Mouse (Mus musculus) limb, embryonic 15.5 days (tissue): Measurements from ENCODE around the gene Fto. TPM values are rescaled to one million over a fixed set of nuclear protein-coding genes. Genes with fewer than 3 reads are reported as not detected.
A peak's percentile ranks its signal among the peaks of the same experiment; 100 is the strongest.

ENCODE experiments used
- ATAC-seq: fragments of 200-750 bp; cut with Nextera tagmentation; 2 replicates; pipeline ENCODE4 v1.8.0; 2017; ENCODE audit warnings: low read depth, moderate TSS enrichment; ENCODE audit not compliant: insufficient number of reproducible peaks, low FRiP score, low TSS enrichment
- H3K27ac ChIP-seq: fragments of 300-500 bp; sonication (generic); 2 replicates; pipeline ENCODE4 v1.5.1; 2015; ENCODE audit warnings: moderate library complexity, mild to moderate bottlenecking, inconsistent platforms
- H3K27me3 ChIP-seq: fragments of 300-500 bp; sonication (generic); 2 replicates; pipeline ENCODE4 v1.6.1; 2015; ENCODE audit warnings: inconsistent platforms
- H3K36me3 ChIP-seq: fragments of 300-500 bp; sonication (generic); 2 replicates; pipeline ENCODE4 v1.6.1; 2015; ENCODE audit warnings: inconsistent platforms
- H3K4me1 ChIP-seq: fragments of 300-500 bp; sonication (generic); 2 replicates; pipeline ENCODE4 v1.6.1; 2015; ENCODE audit warnings: inconsistent platforms
- H3K4me2 ChIP-seq: fragments of 300-500 bp; sonication (generic); 2 replicates; pipeline ENCODE4 v1.6.1; 2015; ENCODE audit warnings: mild to moderate bottlenecking, inconsistent platforms
- H3K4me3 ChIP-seq: fragments of 300-500 bp; sonication (generic); 2 replicates; pipeline ENCODE4 v1.5.1; 2015; ENCODE audit warnings: mild to moderate bottlenecking, inconsistent platforms
- H3K9ac ChIP-seq: fragments of 300-500 bp; sonication (generic); 2 replicates; pipeline ENCODE4 v1.6.1; 2015; ENCODE audit warnings: inconsistent platforms
- H3K9me3 ChIP-seq: fragments of 300-500 bp; sonication (generic); 2 replicates; pipeline ENCODE4 v1.6.1; 2016; ENCODE audit warnings: inconsistent platforms
- WGBS: fragments of 180-500 bp; shearing (Covaris S2); methylation state at CpG from one replicate; pipeline ENCODE4 v1.1.7; 2015; 5-methylcytosine and 5-hydroxymethylcytosine counted together
- polyA plus RNA-seq: library from polyadenylated mRNA; unstranded; fragments of >200 nt; fragmentation: Nextera tagmentation; extraction: Ambion mirVana; gene quantifications from 2 replicates; pipeline ENCODE4 v1.2.1, GENCODE M21; 2015

Gene Fto
- polyA plus RNA-seq, 1 experiment from 2014 or later, result 97.1 TPM

DNA sequence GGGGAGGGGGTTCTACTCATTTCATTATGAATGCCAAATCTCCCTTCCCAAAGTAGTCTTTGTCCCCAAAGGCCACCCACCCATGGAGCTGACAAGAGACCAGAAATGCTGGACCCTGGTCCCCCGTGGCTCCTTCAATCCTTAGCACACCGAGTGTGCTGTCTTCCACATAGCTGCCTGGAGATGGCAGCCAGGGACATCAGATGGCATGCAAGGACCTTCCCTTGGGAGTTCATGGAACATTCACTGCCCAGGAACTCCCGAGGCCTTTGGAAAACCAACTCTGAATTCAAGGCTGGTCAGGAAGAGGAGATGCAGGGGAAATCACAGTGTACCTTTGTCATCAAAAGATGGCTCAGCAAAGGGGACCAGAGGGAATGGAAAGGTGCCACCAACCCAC is 372.1 kb downstream of the Fto start:
- H3K4me2 ChIP-seq, result no peak overlapping the region
- H3K9ac ChIP-seq, result no peak overlapping the region
- ATAC-seq, result no peak
- H3K9me3 ChIP-seq, result no peaks in the 10 kb centered on the region
- no peaks in the 10 kb centered on the region for H3K4me1 ChIP-seq
- H3K27me3 ChIP-seq, result peaks cover 71% of the 10 kb centered on the region
- H3K27ac ChIP-seq, result no peak overlapping the region
- H3K36me3 ChIP-seq, result no peaks in the 10 kb centered on the region
- 49% methylated on average over 3 of the region's 3 CpGs for WGBS
- no peak overlapping the region for H3K4me3 ChIP-seq

- H3K4me2 ChIP-seq, result no peak overlapping the region
- no peak overlapping the region for H3K9ac ChIP-seq
- H3K4me1 ChIP-seq, result no peaks in the 10 kb centered on the region
- H3K9me3 ChIP-seq, result no peaks in the 10 kb centered on the region
- peaks cover 41% of the 10 kb centered on the region for H3K27me3 ChIP-seq
- H3K4me3 ChIP-seq, result no peak overlapping the region
- no peak for ATAC-seq
- WGBS, result 14% methylated on average over 15 of the region's 15 CpGs
- no peaks in the 10 kb centered on the region for H3K36me3 ChIP-seq
- no peak overlapping the region for H3K27ac ChIP-seq
Measured at GRCm38 (mm10) chr8:91692056-91692721, 378.9 kb downstream of the Fto start.

GRCm38 (mm10) chr8:91706533-91706932 is 393.2 kb downstream of the Fto start:
- no peaks in the 10 kb centered on the region for H3K9me3 ChIP-seq
- ATAC-seq, result no peak
- H3K27me3 ChIP-seq, result peaks cover 63% of the 10 kb centered on the region
- no peaks in the 10 kb centered on the region for H3K36me3 ChIP-seq
- no peak overlapping the region for H3K4me2 ChIP-seq
- no peak overlapping the region for H3K4me3 ChIP-seq
- WGBS, result 81% methylated on average over 5 of the region's 5 CpGs
- H3K9ac ChIP-seq, result no peak overlapping the region
- H3K27ac ChIP-seq, result no peak overlapping the region
- no peaks in the 10 kb centered on the region for H3K4me1 ChIP-seq

DNA sequence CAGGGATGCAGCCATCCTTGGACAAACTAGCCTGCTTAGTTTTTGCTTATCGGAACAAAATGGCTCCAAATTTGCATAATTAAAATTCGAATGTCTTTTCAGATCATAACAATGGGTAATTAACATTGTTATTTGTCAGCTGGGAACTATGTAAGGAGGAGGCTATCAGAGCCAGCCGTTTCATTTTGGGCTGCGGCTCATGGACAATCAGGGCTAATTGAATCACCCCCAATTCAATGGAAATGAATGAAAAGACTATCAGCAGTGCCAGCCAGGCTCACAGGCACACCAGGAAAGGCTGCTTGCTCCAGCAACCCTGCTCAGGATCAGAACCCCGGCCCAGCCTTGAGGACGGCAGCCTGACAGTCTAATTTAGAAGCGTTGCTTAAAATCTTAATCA is 395.3 kb downstream of the Fto start:
- Histone ChIP-seq H3K27me3 (peaks cover 74% of the 10 kb centered on the region), H3K4me1 (peaks cover 10% of the 10 kb centered on the region), H3K27ac (no peak overlapping the region), H3K9me3 (no peaks in the 10 kb centered on the region), H3K4me2 (no peak overlapping the region), H3K4me3 (no peak overlapping the region), H3K9ac (no peak overlapping the region), H3K36me3 (no peaks in the 10 kb centered on the region)
- no peak for ATAC-seq
- whole genome bisulfite sequencing, result 76% methylated on average over 7 of the region's 7 CpGs

- Histone ChIP-seq H3K4me3 (no peak overlapping the region), H3K27me3 (peaks cover 74% of the 10 kb centered on the region), H3K9me3 (no peaks in the 10 kb centered on the region), H3K27ac (no peak overlapping the region), H3K4me2 (no peak overlapping the region), H3K9ac (no peak overlapping the region), H3K36me3 (no peaks in the 10 kb centered on the region), H3K4me1 (peaks cover 12% of the 10 kb centered on the region)
- ATAC-seq, result no peak
- WGBS, result 19% methylated on average over 7 of the region's 7 CpGs
Measured at GRCm38 (mm10) chr8:91709768-91710167, 396.4 kb downstream of the Fto start.

DNA sequence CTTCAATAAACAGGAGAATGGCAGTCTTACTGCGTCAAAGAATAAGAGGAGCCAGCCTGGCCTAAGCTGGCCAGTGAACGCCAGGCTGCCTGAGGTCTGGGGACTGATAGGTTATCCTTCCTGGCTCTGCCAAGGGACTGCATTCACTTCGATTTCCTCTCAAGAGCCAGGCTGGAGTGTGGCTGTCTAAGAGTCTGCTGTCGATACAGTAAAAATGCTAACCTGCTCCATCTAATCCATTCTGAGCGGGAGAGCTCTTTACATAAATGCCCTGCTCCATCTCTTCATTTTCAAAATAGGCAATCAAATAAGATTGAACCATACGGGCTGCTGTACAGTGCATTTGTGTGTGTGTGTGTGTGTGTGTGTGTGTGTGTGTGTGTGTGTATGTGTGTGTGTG is 397.9 kb downstream of the Fto start:
- no peak overlapping the region for H3K9ac ChIP-seq
- peaks cover 15% of the 10 kb centered on the region for H3K4me1 ChIP-seq
- no peak for ATAC-seq
- no peak overlapping the region for H3K4me3 ChIP-seq
- no peak overlapping the region for H3K27ac ChIP-seq
- WGBS, result 48% methylated on average over 6 of the region's 6 CpGs
- peaks cover 80% of the 10 kb centered on the region for H3K27me3 ChIP-seq
- H3K9me3 ChIP-seq, result no peaks in the 10 kb centered on the region
- no peaks in the 10 kb centered on the region for H3K36me3 ChIP-seq
- H3K4me2 ChIP-seq, result no peak overlapping the region

DNA sequence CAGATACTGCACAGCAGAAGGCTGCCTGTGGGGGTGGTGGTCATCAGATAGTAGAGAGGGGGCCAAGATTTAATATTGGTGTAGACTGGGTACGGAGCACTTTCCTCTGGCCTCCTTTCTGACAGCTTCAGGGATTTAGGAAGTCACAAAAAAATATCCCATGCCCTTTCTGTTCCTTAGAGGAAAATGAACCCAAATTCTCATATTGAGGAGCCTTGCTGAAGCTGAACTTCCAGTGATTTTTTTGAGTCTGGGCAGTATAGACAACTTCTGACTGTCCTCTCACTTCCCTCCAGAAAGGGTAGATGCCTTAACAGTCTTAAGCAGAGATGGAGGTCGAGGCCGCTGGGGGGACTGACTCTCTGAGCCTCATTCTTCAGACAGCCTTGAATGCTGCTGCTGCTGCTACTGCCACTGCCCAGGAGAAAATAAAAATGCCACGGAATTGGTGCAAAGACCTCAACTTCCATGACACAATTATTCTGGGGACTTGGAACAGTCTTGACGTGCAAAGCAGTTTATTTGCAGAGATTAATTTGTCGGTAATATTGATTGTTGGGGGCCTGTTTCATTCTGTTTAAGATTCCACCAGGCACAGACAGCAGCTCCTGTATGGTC is 398.8 kb downstream of the Fto start:
- peaks cover 82% of the 10 kb centered on the region for H3K27me3 ChIP-seq
- H3K4me2 ChIP-seq, result no peak overlapping the region
- ATAC-seq, result no peak
- H3K36me3 ChIP-seq, result no peaks in the 10 kb centered on the region
- H3K9me3 ChIP-seq, result no peaks in the 10 kb centered on the region
- no peak overlapping the region for H3K4me3 ChIP-seq
- no peak overlapping the region for H3K9ac ChIP-seq
- 25% methylated on average over 6 of the region's 6 CpGs for WGBS
- peaks cover 15% of the 10 kb centered on the region for H3K4me1 ChIP-seq
- no peak overlapping the region for H3K27ac ChIP-seq

- Histone ChIP-seq H3K36me3 (no peaks in the 10 kb centered on the region), H3K27ac (no peak overlapping the region), H3K27me3 (peaks cover 86% of the 10 kb centered on the region), H3K9me3 (no peaks in the 10 kb centered on the region), H3K4me1 (peaks cover 15% of the 10 kb centered on the region), H3K9ac (no peak overlapping the region), H3K4me2 (peak overlapping the region; percentile 46), H3K4me3 (peak overlapping the region; percentile 23)
- no peak for ATAC-seq
- 2% methylated on average over 31 of the region's 31 CpGs for WGBS
Measured at GRCm38 (mm10) chr8:91712731-91713569, 399.6 kb downstream of the Fto start.

GRCm38 (mm10) chr8:91713677-91714312 is 400.5 kb downstream of the Fto start:
- peaks cover 15% of the 10 kb centered on the region for H3K4me1 ChIP-seq
- peaks cover 80% of the 10 kb centered on the region for H3K27me3 ChIP-seq
- WGBS, result 12% methylated on average over 12 of the region's 12 CpGs
- peak overlapping the region; percentile 23 for H3K4me3 ChIP-seq
- no peak for ATAC-seq
- H3K9me3 ChIP-seq, result no peaks in the 10 kb centered on the region
- no peak overlapping the region for H3K27ac ChIP-seq
- no peaks in the 10 kb centered on the region for H3K36me3 ChIP-seq
- no peak overlapping the region for H3K9ac ChIP-seq
- H3K4me2 ChIP-seq, result peak overlapping the region; percentile 46

- H3K4me2 ChIP-seq, result no peak overlapping the region
- H3K27me3 ChIP-seq, result peaks cover 71% of the 10 kb centered on the region
- H3K27ac ChIP-seq, result no peak overlapping the region
- ATAC-seq, result no peak
- no peaks in the 10 kb centered on the region for H3K9me3 ChIP-seq
- peaks cover 15% of the 10 kb centered on the region for H3K4me1 ChIP-seq
- WGBS, result 63% methylated on average over 7 of the region's 7 CpGs
- H3K36me3 ChIP-seq, result no peaks in the 10 kb centered on the region
- no peak overlapping the region for H3K9ac ChIP-seq
- H3K4me3 ChIP-seq, result no peak overlapping the region
Measured at GRCm38 (mm10) chr8:91714733-91715132, 401.4 kb downstream of the Fto start.

- H3K4me1 ChIP-seq, result peaks cover 15% of the 10 kb centered on the region
- peaks cover 65% of the 10 kb centered on the region for H3K27me3 ChIP-seq
- no peak overlapping the region for H3K4me2 ChIP-seq
- H3K27ac ChIP-seq, result no peak overlapping the region
- no peak for ATAC-seq
- no peaks in the 10 kb centered on the region for H3K9me3 ChIP-seq
- no peak overlapping the region for H3K4me3 ChIP-seq
- no peaks in the 10 kb centered on the region for H3K36me3 ChIP-seq
- H3K9ac ChIP-seq, result no peak overlapping the region
- 29% methylated on average over 8 of the region's 8 CpGs for WGBS
Measured at GRCm38 (mm10) chr8:91715387-91716085, 402.2 kb downstream of the Fto start.
